Mouse (Mus musculus) cerebral cortex, adult 2 months (tissue): Measurements from ENCODE around the gene Rpgrip1l.

Experiments
- WGBS: fragments of 180-500 bp; shearing (Covaris S2); methylation state at CpG from one replicate; pipeline ENCODE4 v1.1.7; 2018; 5-methylcytosine and 5-hydroxymethylcytosine counted together

Gene Rpgrip1l

DNA sequence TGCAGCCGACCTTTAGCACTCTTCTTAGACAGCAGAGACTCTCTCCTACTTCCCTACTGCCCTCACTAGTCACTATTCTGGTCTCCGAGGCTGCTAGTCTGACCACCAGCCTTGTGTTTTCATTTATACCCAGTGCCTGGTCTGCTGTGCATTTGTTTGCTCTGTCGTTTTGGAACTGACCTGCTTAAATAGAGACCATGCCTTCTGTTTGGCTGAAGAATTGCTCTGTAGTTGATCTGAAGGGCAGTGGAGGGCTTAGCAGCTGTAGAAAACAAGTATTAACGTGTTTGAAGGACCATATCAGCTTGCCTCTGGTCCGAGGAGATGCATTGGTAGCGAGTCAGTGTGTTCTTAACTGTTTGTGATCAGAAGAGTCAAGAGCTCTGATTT, 16.4 kb upstream of the Rpgrip1l start:
- 47% methylated on average over 6 of the region's 6 CpGs for WGBS

- 69% methylated on average over 9 of the region's 9 CpGs for WGBS
Measured at GRCm38 (mm10) chr8:91329056-91329455, 16.0 kb upstream of the Rpgrip1l start.

DNA sequence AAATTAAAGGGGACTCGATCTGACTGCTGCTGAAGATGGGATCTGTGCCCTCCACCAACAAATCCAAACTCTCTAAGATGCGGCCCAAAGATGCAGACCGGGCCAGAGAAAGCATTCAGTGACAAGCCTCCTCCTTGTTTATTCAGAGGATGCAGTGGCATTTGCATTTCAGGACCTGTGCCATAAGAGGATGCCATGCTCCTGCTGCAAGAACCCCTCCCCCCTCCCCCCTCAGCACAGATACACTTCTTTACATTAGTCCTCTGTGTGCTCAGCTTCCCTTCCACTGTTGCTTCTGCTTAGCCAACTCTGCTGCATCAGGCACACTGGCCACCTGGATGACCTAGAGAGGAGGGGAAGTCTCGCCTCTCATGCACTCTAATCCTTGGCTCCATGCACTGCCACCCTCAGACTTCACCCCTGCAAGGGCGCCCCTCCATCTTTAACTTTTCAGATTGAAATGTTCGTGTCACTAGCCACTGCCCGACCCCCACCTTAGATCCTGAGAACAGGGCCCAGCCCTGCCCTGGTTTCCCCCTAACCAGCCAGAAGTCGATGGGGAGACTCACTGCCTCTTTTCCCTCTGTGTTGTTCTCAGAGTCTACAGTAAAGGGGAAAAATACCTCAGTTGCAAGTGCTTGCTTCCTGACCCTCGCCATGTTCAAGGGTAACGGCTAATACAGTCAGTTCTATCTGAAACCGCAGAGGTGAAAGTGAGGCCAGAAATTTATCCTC, 14.6 kb upstream of the Rpgrip1l start:
- WGBS = 77% methylated on average over 11 of the region's 11 CpGs

- WGBS = 81% methylated on average over 6 of the region's 6 CpGs
Measured at GRCm38 (mm10) chr8:91326946-91327345, 13.9 kb upstream of the Rpgrip1l start.

- 64% methylated on average over 3 of the region's 3 CpGs for WGBS
Measured at GRCm38 (mm10) chr8:91326018-91326417, 13.0 kb upstream of the Rpgrip1l start.

DNA sequence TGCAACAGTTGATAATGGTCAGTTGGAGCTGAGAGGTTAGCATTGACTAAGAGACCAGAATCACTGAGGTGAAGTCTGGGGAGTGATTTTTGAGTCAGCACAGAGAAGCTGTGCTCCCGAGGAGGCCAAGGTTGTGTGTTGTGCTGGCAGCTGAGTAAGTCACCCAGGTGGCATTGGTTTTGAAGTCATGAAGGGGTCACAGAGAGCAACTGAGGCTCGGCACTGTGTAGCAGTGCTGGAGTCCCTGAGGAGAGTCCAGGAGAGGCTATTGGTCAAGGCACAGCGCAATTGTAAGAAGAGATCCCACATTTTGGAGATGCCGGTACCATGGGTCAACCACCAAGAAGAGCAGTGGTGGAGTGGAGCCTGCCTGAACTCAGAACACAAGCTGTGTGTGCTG, 11.9 kb upstream of the Rpgrip1l start:
- 94% methylated on average over 4 of the region's 4 CpGs for WGBS

DNA sequence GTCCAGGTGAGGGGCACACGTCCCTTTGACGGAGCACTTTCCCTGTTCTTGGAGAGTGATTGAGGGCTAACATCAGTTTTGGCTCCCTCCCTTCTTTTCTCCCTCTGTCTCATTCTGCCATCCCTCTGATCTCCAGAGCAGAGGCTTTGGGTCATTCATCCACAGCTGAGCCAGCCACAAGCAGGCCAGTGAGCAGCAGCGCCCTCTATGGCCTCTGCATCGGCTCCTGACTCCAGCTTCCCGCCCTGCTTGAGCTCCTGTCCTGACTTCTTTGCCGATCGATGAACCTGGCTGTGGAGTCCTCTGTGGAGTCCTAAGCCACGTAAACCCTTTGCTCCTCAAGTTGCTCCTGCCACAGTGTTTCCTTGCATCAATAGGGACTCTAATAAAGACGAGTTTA, 11.2 kb upstream of the Rpgrip1l start:
- 66% methylated on average over 9 of the region's 9 CpGs for WGBS

- WGBS = 26% methylated on average over 7 of the region's 7 CpGs
Measured at GRCm38 (mm10) chr8:91323511-91323910, 10.4 kb upstream of the Rpgrip1l start.

DNA sequence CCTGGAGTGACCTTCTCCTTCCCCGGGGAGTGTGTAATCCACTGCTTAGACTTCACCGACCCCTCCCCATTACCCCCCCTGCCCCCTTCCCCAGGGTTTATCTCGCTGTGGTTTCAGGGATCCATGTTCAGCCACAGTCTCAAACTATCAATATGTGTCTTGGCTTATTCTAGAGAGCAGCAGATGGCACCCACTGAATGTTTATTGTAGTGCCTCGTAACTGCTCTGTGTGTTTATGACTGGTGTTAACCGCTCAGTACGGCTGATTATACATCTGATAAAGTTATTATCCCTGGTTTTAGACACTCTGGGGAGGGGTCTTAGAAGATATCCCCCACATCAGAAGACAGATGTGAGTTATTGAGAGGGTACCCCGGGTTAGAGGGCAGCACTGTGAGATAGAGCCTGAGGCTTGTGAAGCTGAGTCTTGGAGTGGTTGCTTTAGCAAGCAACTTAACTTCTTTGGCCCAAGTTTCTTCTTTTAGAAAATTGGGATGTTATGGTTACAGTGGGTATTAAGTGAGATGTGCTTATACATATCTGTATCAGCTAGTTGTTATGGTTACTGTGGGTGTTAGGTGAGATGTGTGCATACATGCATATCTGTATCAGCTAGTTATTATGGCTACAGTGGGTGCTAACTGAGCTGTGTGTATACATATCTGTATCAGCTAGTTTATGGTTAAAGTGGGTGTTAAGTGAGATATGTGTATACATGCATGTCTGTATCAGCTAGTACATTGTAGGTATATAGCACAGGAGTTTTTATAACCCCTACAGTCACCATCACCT, 6.1 kb upstream of the Rpgrip1l start:
- WGBS = 66% methylated on average over 7 of the region's 7 CpGs

DNA sequence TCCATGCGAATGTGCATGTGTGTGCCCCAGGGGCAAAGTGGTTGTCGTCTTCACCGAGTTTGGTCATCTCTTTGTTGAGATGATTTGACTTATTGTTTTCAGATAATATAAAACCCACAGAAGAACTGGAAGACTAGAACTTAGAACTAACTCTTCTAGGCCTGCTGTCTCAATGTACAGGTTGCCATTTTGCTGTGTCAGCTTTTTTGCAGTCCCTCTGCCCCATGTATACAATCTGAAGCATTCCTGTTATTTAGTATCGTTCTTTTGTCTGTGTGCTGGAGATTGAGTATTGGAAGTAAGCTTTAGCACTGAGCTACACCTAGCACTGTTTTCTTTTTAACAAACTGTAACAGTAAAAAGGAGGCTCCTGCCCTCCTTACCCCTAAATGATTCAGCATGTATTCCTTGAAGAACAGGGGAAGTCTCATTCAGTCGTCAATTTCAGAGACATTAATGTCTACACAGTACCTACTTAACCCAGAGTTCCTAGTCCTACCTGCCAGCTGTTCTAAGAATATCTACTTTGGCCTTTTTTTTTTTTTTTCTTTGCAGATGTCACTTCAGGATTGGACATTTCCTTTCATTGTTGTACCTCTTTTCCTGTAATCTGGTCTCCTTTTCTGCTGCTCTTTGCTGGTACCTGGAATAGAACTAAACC, 4.6 kb upstream of the Rpgrip1l start:
- WGBS = 90% methylated on average over 5 of the region's 5 CpGs

DNA sequence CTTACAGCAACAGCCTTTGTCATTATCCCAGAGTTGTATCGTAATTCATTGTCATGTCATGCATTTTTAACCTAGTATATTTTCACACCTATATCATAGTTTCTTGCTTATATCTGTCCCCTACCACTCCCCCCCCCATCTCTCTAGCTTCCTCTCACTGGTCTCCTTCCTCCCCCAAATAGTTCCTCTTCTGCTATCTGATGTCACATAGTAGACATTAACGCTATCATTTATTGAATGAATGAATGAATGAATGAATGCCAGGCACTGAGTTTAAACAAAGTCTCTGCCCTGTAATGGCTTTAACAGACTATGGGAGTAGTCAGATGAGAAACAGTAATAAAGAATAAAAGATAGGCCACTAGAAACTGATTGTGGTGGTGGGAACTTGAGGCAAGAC, 720 bp downstream of the Rpgrip1l start:
- WGBS = 61% methylated on average over 2 of the region's 2 CpGs

DNA sequence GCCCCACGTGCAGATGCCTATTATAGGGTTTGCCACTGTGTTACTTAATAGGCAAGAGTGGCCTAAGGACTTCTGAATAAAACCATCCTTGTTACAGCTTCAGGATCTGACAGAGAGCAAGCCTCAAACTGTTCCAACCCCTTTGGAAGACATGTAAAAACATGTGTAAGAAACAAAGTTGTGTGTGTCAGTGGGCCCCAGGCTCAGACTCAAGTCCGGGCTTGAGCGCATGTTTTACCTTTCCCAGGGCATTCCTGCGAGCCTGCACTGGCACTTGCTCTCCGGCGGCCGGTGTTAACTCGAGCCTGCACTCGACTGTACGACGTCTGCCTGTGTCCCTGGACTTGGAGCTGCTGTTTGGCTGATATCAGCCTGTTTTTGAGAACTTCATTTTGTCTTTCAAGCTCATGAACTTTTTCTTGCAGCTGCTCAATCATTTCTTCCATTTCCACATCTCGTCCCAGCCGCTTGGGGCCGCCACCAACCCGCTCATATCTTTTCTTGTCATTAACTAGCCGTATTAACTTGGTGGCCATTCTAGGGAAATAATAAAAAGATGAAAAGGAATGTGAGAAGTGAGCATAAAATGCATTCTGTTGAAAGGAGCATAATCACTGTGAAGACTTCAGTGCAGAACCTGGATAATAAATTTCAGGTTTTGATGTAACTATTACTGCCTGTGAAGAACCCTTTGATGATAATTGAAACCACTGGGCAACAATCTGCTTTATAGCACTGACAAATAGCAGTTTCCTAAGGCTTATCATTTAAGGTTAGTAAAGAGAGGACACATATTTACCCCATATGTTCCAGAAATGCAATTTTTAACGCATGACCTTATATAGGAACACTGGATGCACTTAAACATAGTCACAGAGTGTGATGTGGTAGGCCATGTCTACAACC, 8.3 kb downstream of the Rpgrip1l start:
- WGBS = 92% methylated on average over 17 of the region's 17 CpGs

DNA sequence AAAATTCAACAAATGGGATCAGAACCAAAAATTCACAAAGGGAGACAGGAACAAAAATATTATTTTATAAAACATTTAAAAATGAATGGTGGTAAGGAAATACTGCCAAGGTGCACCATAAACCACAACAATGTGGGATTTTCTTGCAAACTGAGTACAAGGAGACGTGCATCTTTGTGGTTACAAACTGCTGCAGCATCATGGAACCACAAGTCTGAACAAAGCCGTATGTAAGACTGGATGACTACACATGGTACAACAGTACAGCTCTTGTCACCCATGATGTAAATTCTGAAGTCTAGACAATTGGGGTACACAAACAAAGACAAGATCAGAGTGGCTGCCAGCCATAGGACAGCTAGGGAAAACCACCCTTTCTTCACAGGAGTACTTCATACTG, 14.4 kb downstream of the Rpgrip1l start:
- 79% methylated on average over 2 of the region's 2 CpGs for WGBS

GRCm38 (mm10) chr8:91295786-91296185, 17.3 kb downstream of the Rpgrip1l start:
- WGBS = 94% methylated on average over 5 of the region's 5 CpGs

- 81% methylated on average over 4 of the region's 4 CpGs for WGBS
Measured at GRCm38 (mm10) chr8:91290576-91290975, 22.5 kb downstream of the Rpgrip1l start.

- 85% methylated on average over 8 of the region's 8 CpGs for WGBS
Measured at GRCm38 (mm10) chr8:91286237-91286636, 26.8 kb downstream of the Rpgrip1l start.

GRCm38 (mm10) chr8:91283815-91284214, 29.2 kb downstream of the Rpgrip1l start:
- 65% methylated on average over 1 of the region's 1 CpGs for WGBS

GRCm38 (mm10) chr8:91282655-91283054, 30.4 kb downstream of the Rpgrip1l start:
- WGBS = 47% methylated on average over 5 of the region's 5 CpGs

GRCm38 (mm10) chr8:91281545-91281944, 31.5 kb downstream of the Rpgrip1l start:
- 89% methylated on average over 8 of the region's 8 CpGs for WGBS

GRCm38 (mm10) chr8:91280467-91281212, 32.4 kb downstream of the Rpgrip1l start:
- WGBS = 57% methylated on average over 11 of the region's 11 CpGs

DNA sequence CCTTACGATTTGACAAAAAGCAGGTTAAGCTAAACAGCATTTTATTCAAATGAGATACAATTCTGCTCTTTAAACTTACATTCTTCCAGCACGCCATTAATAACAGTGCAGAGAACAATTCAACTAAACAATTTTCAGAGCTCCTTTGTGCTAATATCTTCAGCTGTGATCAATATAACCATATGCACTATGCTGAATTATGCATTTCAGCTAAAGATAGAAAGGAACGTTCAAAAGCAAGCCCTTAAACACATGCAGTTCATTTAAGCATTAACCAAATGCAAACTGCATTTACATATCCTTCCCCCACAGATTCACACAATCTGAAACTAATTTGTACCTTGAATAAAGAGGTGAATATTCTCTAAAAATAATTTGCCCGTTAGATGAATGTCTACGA, 35.0 kb downstream of the Rpgrip1l start:
- 53% methylated on average over 5 of the region's 5 CpGs for WGBS
